Mouse (Mus musculus): ENCODE data around the gene Tmem35b. TPM values are rescaled to one million over a fixed set of nuclear protein-coding genes. Genes with fewer than 3 reads are reported as not detected.
A peak's percentile ranks its signal among the peaks of the same experiment; 100 is the strongest.

Tmem35b gene
- polyA plus RNA-seq, 1 experiment: 16.9 TPM

DNA sequence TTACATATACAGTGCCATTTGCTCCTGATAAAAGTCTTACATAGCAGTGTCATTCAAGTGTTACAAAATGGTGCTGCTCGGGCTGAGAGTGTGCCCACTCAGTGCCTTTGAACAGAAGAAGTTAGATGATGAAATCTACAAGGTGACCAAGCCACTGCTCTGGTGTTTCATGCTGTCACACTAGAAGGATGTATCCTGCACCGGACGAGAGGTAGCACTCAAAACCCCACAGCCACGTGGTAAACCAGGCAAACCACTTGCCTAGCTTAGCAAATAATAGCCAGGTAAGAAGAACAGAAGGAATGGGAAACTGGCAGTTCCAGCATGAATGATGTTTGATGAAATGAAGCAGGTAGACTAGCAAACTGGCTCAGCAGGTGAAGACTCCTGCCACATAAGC lies 12.9 kb upstream of the Tmem35b start:
- peak; percentile 8 for DNase-seq
- H3K4me3 ChIP-seq (replicated peaks; ENCODE audit: extremely low read depth, low read depth, low read length): no peak overlapping the region
- TF ChIP-seq POLR2A (IDR thresholded peaks at IDR 0.05; ENCODE audit: borderline replicate concordance, extremely low read depth, low read depth, low read length): no peak
- no peak for TF ChIP-seq CTCF (IDR thresholded peaks at IDR 0.05; ENCODE audit: insufficient read depth, low read length)
- no peaks in the 10 kb centered on the region for H3K4me1 ChIP-seq (ENCODE audit: control insufficient read depth, insufficient read depth, low read length)
- WGBS: 58% methylated on average over 4 of the region's 4 CpGs

- DNase-seq: no peak
- TF ChIP-seq CTCF (IDR thresholded peaks at IDR 0.05; ENCODE audit: insufficient read depth, low read length) (no peak), POLR2A (IDR thresholded peaks at IDR 0.05; ENCODE audit: borderline replicate concordance, extremely low read depth, low read depth, low read length) (no peak)
- peaks cover 6% of the 10 kb centered on the region; the same call in 1 of the 2 replicates for H3K4me1 ChIP-seq (ENCODE audit: control insufficient read depth, insufficient read depth, low read length)
- WGBS: 59% methylated on average over 1 of the region's 1 CpGs
- H3K4me3 ChIP-seq (replicated peaks; ENCODE audit: extremely low read depth, low read depth, low read length): no peak overlapping the region
Observed at GRCm38 (mm10) chr4:127124331-127124730, 840 bp downstream of the Tmem35b start.

- TF ChIP-seq CTCF (IDR thresholded peaks at IDR 0.05; ENCODE audit: insufficient read depth, low read length): no peak
- TF ChIP-seq POLR2A (IDR thresholded peaks at IDR 0.05; ENCODE audit: borderline replicate concordance, extremely low read depth, low read depth, low read length): peak; percentile 81; the same call in 1 of the 2 replicates
- Histone ChIP-seq H3K4me3 (replicated peaks; ENCODE audit: extremely low read depth, low read depth, low read length) (peak overlapping the region; percentile 82), H3K4me1 (ENCODE audit: control insufficient read depth, insufficient read depth, low read length) (peaks cover 6% of the 10 kb centered on the region; the same call in 1 of the 2 replicates)
- WGBS: 1% methylated on average over 35 of the region's 35 CpGs
- peak; percentile 81 for DNase-seq
Observed at GRCm38 (mm10) chr4:127125834-127126463, 2.5 kb downstream of the Tmem35b start.

- WGBS: 28% methylated on average over 1 of the region's 1 CpGs
- H3K4me1 ChIP-seq (ENCODE audit: control insufficient read depth, insufficient read depth, low read length): no peaks in the 10 kb centered on the region
- no peak for DNase-seq
- H3K4me3 ChIP-seq (replicated peaks; ENCODE audit: extremely low read depth, low read depth, low read length): no peak overlapping the region
- no peak for TF ChIP-seq POLR2A (IDR thresholded peaks at IDR 0.05; ENCODE audit: borderline replicate concordance, extremely low read depth, low read depth, low read length)
- TF ChIP-seq CTCF (IDR thresholded peaks at IDR 0.05; ENCODE audit: insufficient read depth, low read length): no peak
Observed at GRCm38 (mm10) chr4:127134687-127135086, 11.2 kb downstream of the Tmem35b start.

DNA sequence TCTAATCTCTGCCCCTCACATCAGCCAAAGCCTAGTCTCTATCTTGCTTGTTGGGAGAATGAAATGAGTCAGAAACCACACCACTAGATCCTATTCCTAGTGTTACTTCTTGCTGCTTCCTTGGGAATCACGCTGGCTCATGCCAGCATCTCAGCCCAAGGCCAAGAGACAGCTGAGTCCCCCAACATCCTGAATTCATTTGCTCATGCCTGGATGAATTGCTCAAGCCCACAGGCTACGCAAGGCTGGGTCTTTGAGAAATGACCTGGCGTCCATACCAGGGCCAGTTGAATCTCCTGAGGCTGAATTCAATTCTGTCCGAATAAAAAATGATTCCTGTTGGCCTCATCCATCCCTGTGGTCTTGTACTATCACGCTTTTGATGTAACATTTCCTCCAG lies 14.1 kb downstream of the Tmem35b start:
- H3K4me1 ChIP-seq (ENCODE audit: control insufficient read depth, insufficient read depth, low read length): no peaks in the 10 kb centered on the region
- 74% methylated on average over 5 of the region's 5 CpGs for WGBS

DNA sequence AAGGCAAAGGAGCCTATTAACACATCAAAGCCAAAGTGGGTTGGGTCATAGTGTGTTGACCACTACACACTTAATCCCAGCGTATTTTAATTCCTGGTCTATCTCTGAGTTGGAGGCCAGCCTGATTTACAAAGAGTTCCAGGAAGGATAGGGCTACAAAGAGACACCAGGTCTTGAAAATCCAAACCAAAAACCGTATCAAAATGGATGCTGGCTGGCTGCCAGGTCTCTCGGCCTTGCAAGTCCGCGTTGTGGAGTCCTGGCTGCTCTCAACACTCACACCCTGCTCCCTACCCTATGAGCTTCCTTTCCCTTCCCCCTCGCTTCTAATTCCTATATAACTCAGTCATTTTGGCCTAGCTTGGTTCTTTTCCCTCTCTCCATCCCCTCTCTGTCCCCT lies 15.0 kb downstream of the Tmem35b start:
- Histone ChIP-seq H3K4me1 (ENCODE audit: control insufficient read depth, insufficient read depth, low read length) (no peaks in the 10 kb centered on the region), H3K4me3 (replicated peaks; ENCODE audit: extremely low read depth, low read depth, low read length) (no peak overlapping the region)
- 35% methylated on average over 6 of the region's 6 CpGs for WGBS
- DNase-seq: no peak
- no peak for TF ChIP-seq CTCF (IDR thresholded peaks at IDR 0.05; ENCODE audit: insufficient read depth, low read length)
- no peak for TF ChIP-seq POLR2A (IDR thresholded peaks at IDR 0.05; ENCODE audit: borderline replicate concordance, extremely low read depth, low read depth, low read length)

More for the DNA sequence above, 14.1 kb downstream of the Tmem35b start:
- DNase-seq: no peak
- no peak overlapping the region for H3K4me3 ChIP-seq (replicated peaks; ENCODE audit: extremely low read depth, low read depth, low read length)
- no peak for TF ChIP-seq CTCF (IDR thresholded peaks at IDR 0.05; ENCODE audit: insufficient read depth, low read length)
- TF ChIP-seq POLR2A (IDR thresholded peaks at IDR 0.05; ENCODE audit: borderline replicate concordance, extremely low read depth, low read depth, low read length): no peak

GRCm38 (mm10) chr4:127150031-127150430 lies 26.5 kb downstream of the Tmem35b start:
- WGBS: 83% methylated on average over 13 of the region's 13 CpGs
- no peak overlapping the region for H3K4me3 ChIP-seq (replicated peaks; ENCODE audit: extremely low read depth, low read depth, low read length)
- DNase-seq: no peak
- no peak for TF ChIP-seq CTCF (IDR thresholded peaks at IDR 0.05; ENCODE audit: insufficient read depth, low read length)
- no peak for TF ChIP-seq POLR2A (IDR thresholded peaks at IDR 0.05; ENCODE audit: borderline replicate concordance, extremely low read depth, low read depth, low read length)
- no peaks in the 10 kb centered on the region for H3K4me1 ChIP-seq (ENCODE audit: control insufficient read depth, insufficient read depth, low read length)

- H3K4me1 ChIP-seq (ENCODE audit: control insufficient read depth, insufficient read depth, low read length): no peaks in the 10 kb centered on the region
Observed at GRCm38 (mm10) chr4:127153345-127153744, 29.9 kb downstream of the Tmem35b start.

DNA sequence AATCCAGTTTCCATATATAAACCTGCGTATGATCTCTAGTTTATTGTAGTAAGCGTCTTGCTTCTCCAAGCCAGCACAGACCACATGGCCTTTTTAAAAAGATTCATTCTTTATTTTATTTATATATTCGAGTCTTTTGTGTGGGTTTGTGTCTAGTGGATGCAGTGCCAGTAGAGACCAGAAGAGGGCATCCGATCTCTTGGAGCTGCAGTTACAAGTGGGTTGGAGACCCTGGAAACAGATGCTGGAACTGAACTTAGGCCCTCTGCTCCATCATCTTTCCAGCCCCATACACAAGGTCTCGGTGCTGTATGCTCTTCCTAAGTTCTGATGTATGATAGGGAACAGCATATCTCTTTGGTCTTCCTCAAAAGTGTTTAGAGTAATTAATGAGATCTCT lies 32.3 kb downstream of the Tmem35b start:
- H3K4me3 ChIP-seq (replicated peaks; ENCODE audit: extremely low read depth, low read depth, low read length): no peak overlapping the region
- TF ChIP-seq CTCF (IDR thresholded peaks at IDR 0.05; ENCODE audit: insufficient read depth, low read length) (no peak), POLR2A (IDR thresholded peaks at IDR 0.05; ENCODE audit: borderline replicate concordance, extremely low read depth, low read depth, low read length) (no peak)
- 54% methylated on average over 5 of the region's 5 CpGs for WGBS
- no peak for DNase-seq
- no peaks in the 10 kb centered on the region for H3K4me1 ChIP-seq (ENCODE audit: control insufficient read depth, insufficient read depth, low read length)

More at GRCm38 (mm10) chr4:127153345-127153744, 29.9 kb downstream of the Tmem35b start:
- no peak overlapping the region for H3K4me3 ChIP-seq (replicated peaks; ENCODE audit: extremely low read depth, low read depth, low read length)
- no peak for DNase-seq
- WGBS: 68% methylated on average over 1 of the region's 1 CpGs
- no peak for TF ChIP-seq POLR2A (IDR thresholded peaks at IDR 0.05; ENCODE audit: borderline replicate concordance, extremely low read depth, low read depth, low read length)
- no peak for TF ChIP-seq CTCF (IDR thresholded peaks at IDR 0.05; ENCODE audit: insufficient read depth, low read length)

DNA sequence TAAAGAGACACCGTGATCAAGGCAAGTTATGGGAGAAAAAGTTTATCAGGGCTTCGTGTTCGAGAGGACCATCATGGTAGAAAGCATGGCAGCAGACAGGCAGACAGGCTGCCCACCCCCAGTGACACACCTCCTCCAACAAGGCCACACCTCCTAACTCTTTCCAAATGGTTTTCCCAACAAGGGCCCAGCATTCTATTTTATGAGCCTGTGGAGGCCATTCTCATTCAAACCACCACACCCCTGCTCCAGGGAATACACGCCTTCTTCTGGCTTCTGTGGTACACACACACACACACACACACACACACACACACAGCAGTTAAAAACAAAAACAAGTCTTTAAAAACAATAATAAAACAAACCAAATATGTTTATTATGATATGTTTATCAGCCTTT lies 34.3 kb downstream of the Tmem35b start:
- 73% methylated on average over 4 of the region's 4 CpGs for WGBS
- no peak overlapping the region for H3K4me3 ChIP-seq (replicated peaks; ENCODE audit: extremely low read depth, low read depth, low read length)
- no peak for DNase-seq
- TF ChIP-seq CTCF (IDR thresholded peaks at IDR 0.05; ENCODE audit: insufficient read depth, low read length): no peak
- TF ChIP-seq POLR2A (IDR thresholded peaks at IDR 0.05; ENCODE audit: borderline replicate concordance, extremely low read depth, low read depth, low read length): no peak
- no peaks in the 10 kb centered on the region for H3K4me1 ChIP-seq (ENCODE audit: control insufficient read depth, insufficient read depth, low read length)

Data from lung, adult 2 months (tissue).